Mouse (Mus musculus) megakaryocyte, adult 5-6 weeks (primary cell): ENCODE measurements at regions not wholly inside any gene's neighbourhood (a gene's known extent, or its start where the extent isn't known, plus 50 kb on each side); places are given as distances from the start of the nearest gene placed in this dataset.

ENCODE experiments used
- ATAC-seq: 2 replicates; pipeline ENCODE4 v1.8.0; 2016; ENCODE audit warnings: mild to moderate bottlenecking, inconsistent platforms; ENCODE audit not compliant: poor library complexity, severe bottlenecking

- peak; percentile 65 for ATAC-seq
Measured at GRCm38 (mm10) chr10:66904552-66905367, 191.2 kb upstream of the Jmjd1c start.

DNA sequence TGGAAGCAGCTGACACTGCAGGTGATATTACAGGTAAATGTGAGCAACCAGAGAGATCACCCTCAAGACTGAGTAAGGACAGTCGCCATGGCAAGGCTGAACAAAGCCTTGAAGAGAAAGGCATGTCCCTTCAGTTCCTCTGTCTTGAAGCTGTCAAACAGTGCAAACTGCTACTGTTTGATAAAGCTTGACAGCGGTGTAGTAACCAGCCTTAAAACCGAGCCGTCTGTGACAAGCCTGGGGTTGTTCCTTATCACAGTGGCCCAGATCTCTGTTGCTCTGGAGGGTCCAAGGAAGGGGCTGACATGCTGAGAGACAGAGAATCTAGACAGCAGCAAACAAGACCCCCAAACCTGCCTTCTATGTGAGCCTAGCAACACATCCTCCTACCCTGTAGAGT is 188.1 kb upstream of the Jmjd1c start:
- ATAC-seq = no peak

- ATAC-seq = peak; percentile 79
Measured at GRCm38 (mm10) chr10:66909204-66909889, 186.6 kb upstream of the Jmjd1c start.

DNA sequence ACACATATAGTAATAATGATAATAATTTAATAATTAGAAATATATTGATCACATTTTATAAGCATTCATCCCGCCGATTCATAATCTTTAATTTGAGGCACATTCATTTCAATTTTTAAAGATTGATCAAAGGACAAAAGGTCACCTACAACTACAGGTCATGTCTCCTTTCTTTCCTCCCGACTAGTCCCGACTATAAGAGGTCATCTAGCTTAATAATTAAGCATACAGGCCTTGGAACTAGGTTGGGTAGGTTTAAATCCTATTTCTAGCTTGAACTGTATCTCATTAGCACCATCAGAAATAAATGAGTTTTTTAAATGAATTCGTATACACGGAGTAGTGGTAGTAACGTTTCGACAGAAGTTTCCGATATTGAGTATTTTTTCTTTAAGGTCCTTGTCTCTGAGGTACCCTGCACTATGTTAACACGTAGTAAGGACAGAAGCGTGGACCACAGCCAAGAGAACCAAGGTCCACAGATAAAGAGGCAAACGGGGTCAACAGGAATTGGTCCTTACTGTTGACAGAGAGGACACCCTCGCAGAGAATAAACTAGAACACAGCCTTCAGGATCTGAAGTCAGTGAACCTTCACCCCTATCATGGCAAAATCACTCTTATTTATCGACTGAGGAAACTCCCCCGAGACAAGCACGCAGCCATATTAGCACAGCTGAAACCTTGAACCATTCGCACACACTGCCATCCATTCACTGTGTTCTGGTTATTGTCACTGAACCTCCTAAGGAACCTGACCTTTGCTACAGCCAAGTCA is 185.8 kb upstream of the Jmjd1c start:
- ATAC-seq = no peak

DNA sequence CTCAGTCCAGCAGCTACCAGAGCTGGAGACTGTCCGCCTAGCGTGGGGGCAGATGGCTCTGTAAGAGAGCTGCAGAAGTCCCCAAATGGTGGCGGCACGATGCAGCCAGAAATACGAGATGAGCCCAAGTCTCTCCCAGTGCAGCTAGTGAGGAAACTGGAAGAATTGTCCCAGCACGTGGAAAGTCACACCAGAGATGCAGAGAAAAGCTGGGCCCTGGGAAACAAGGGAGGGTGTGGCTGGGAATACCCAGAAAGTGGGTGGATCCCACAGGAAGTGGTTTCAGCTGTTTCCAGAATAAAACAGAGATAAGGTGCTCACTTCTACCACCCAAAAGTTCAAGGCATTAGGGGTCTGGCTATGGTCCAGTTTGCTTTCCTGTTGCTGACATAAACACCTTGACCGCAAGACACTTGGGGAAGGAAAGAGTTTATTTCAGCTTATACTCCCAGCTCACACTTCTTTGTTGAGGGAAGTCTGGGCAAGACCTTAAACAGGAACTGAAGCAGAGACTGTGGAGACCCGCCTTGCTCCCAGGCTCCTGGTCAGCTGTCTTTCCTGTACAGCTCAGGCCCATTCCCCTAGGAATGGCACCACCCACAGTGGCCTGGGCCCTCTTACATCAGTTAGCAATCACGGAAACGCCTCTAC is 184.5 kb upstream of the Jmjd1c start:
- ATAC-seq = peak; percentile 69

- no peak for ATAC-seq
Measured at GRCm38 (mm10) chr10:66912440-66912839, 183.5 kb upstream of the Jmjd1c start.

- ATAC-seq = no peak
Measured at GRCm38 (mm10) chr10:66913187-66913586, 182.7 kb upstream of the Jmjd1c start.

DNA sequence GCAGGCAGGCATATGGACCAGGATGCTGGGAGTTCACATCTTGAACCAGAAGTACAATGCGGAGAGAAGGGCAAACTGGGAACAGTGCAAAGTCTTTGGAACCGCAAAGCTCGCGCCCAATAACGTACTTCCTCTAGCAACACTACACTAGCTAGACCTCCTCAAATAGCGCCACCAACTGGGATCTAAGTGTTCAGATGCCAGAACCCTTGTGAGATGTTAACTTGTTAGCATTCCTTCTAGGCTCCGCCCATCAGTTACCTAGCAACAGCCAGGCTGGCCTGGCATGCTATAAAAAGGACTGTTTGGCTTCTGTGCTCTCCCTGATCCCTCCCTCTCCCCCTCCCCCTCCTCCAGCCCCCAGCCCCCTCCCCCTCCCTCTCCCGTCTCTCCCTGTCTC is 182.3 kb upstream of the Jmjd1c start:
- ATAC-seq = no peak

DNA sequence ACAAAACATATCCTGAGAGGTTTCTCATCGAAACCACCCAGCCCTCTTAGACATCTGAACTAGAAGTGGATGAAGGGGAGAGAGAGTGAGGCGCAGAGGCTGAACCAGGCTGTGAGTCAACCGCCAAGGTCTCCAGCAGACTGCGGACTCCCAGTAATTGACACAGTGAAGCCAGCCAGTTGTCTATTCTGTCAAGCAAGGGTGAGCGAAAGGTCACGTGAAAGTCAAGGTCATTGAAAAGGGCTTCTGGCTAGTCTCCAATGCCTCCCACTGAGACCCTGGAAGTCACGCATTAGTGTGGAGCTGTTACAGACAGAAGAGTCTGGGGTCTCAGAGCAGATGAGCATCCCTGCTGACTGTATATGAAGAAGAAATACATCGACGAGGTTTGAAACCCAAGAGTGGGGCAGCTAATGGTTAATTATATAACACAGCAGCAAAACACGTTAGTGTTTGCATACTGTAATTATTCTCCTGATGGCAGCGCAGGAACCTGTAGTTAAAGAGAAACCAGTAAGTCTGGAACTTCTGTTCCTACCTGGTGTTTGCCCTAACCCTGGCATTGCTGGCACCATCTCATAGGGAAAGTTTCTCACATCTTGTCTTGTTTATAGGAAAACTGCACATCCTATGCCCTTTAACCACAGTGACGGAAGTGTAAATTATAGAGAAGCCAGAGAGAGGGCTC is 181.5 kb upstream of the Jmjd1c start:
- ATAC-seq = no peak

DNA sequence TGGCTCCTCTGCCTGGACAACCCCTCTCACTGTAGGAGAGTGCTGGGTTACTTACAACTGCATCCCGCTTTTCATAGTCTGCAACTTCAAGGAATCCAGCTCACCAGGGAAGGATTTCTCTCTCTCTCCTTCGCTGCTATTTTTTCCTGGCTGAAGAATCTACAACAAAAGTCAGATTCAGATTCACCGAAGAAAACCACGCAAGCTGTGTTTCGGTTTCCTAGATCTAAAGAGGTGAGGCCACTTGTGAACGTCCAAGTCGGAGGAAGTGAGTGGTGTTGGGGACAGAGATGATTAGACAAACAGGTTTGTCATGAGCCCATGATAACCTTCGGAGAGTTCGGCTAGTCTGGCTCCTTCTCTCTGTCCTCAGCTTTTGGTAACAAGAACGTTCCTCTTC is 180.1 kb upstream of the Jmjd1c start:
- no peak for ATAC-seq

- no peak for ATAC-seq
Measured at GRCm38 (mm10) chr10:66917725-66918124, 178.2 kb upstream of the Jmjd1c start.

DNA sequence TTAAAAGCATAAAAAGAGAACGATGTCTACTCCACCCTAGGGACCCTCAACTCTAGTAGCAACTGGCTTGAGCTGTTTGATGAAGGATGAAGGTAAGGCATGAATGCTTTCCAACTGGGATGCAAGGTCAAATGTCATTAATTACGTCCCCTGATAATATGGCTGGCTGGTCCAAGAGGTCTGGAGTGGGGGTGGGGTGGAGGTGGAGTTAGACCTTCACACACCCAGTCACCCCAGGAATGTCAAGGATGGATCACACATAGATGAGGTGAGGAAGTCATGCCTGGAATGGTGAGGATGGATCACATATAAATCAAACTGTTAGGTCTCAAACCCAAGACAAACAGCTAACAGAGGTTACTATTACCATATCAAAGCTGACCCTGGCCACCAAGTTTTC is 177.2 kb upstream of the Jmjd1c start:
- ATAC-seq = no peak

GRCm38 (mm10) chr10:66919953-66920760 is 175.8 kb upstream of the Jmjd1c start:
- peak; percentile 81 for ATAC-seq

GRCm38 (mm10) chr10:66920761-66921684 is 174.9 kb upstream of the Jmjd1c start:
- peak; percentile 39; the same call in 1 of the 2 replicates for ATAC-seq

DNA sequence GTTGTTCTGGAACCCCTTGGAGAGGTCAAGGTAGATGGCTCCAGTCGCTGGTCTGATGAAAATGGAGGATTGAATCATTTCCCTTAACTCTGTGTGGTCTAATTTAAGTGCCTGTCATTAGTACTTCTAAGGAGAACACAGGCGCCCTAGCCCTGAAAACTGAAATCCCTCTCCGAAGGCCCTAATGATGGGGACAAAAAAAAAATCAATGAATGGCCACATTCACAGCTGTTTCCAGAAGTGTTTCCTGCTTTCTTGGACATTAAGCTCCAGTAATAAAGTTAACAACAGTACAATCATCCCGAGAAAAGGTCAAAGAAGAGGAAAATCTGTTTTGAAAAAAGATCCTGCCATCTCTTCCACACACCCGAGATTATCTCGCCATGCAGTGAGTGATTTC is 174.1 kb upstream of the Jmjd1c start:
- no peak for ATAC-seq

GRCm38 (mm10) chr10:66922314-66922713 is 173.6 kb upstream of the Jmjd1c start:
- no peak for ATAC-seq

GRCm38 (mm10) chr10:66923947-66924346 is 172.0 kb upstream of the Jmjd1c start:
- ATAC-seq = no peak

GRCm38 (mm10) chr10:66924418-66924817 is 171.5 kb upstream of the Jmjd1c start:
- ATAC-seq = no peak
